Mouse (Mus musculus) c-Kit-negative CD71-positive TER-119-positive erythroid progenitor cells, embryonic 14.5 days (primary cell): ENCODE data around the gene Rab25.

Experiments used
- DNase-seq: peaks from one replicate; pipeline ENCODE4 v3.0.0-alpha.2; 2013; ENCODE audit warnings: low read depth, low spot score

Gene Rab25

DNA sequence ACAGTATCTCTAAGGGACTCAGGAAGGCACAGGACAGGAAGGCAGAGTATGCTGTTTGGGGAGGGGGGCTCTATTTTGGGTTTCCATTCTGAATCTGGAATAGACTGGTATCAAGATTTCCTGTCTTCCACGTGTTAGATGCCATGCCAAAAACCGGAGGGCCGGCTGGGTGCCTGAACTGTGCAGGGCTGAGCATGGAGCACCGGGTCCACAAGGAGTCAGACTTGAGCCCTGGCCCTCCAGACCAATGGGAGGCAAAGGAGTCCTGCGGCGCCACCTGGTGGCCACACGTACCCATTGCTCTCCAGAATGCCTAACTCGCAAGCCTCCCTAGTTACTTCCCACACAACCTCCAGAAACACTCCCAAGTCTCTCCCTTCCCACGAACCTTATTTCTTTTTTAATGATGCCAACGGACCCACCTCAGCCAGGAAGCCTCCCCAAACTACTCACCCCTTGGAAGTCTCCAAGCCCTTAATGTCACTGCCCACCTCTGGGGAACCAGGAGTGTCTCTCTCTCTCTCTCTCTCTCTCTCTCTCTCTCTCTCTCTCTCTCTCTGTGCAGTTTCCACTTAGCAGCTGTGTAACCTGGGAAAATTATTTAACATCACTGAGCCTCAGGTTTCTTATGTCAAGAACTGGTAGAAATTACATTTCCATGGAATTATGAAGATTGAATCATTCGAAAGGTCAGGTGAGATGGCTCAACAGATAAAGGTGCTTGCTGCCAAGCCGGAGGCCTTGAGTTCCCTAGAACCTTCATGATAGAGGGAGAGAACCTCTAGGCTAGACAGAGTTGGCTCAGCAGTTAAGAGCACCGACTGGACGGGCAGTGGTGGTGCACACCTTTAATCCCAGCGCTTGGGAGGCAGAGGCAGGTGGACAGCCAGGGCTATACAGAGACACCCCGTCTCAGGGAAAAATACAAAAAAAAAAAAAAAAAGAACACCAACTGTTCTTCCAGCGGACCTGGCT lies 21.7 kb downstream of the Rab25 start:
- peak; percentile 76 for DNase-seq

DNA sequence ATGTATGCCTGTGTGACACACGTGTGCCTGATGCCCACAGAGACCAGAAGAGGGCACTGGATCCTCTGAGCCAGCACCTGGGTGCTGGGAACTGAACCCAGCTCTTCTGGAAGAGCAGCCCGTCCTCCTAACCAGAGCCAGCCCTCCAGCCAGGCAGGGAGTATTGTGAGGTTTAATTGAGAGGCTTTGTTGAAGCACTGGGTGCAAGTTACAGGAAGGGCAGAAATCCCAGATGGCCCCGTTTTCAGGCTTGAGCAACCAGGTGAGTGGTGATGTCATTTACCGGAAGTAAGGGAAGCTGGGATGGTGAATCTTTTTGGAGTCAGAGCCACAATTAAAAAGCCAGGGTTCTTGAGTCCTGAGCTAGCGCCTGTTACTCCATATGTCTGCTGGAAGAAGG lies 23.1 kb downstream of the Rab25 start:
- no peak for DNase-seq

DNA sequence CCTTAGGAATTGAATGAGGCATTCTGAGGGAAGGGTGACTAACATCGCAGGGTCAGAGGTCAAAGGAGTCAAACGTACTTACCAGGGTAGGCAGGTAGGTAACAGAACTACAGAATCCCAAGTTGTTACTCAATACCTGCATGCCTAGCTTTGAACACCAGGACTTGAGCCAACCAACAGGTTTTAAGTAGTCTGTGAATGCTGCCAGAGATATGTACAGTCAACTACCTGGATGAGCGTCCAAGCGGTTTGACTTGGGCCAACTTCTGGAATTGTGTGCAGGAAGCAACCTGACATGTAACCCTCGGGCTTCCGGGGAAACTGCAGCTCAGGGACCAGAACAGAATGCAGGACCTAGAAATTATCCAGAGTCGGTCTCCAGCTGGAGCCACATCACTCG lies 25.1 kb downstream of the Rab25 start:
- DNase-seq, result no peak

DNA sequence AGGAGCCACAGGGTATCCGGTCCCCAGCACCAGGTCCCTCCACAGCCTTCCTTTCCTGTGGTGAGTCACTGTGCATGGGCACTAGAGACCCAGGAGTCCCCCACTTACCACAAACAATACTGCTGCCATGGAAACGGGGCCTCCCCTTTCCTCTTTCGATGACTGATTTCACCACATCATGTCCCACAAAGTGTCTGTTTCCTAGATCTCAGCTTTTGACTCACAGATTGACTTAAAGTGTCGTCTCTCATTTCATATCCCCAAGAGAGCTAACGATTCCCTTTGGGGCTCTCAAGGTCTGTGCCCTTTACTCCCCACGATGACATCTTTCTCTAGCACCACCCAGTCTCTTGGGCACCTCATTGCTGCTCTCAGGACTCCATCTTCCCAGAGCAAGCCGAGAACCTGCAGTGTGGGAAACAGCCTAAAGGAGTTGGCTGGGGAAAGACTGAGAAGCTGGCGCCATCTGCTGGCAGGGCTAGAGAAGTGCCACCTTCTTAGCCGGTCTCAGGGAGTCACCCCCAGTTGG lies 26.2 kb downstream of the Rab25 start:
- peak; percentile 66 for DNase-seq

DNA sequence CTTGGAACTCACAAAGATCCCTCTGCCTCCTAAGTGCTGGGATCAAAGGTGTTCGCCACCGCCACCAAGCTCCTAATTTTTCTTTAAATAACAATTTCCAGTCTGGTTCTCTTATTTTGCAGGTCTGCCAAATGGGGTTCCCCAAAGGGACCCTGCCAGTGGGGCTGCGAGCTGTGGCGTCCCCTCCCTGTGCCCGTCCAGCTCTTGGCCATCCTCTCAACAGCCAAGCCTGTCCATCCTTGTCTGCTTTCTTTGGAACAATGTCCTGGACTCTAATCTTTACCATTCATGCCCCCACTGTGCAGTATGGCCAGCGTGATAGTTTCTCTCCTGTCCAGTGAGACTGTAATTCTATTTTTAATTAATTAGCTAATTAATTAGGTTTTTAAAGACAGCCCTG lies 26.9 kb downstream of the Rab25 start:
- no peak for DNase-seq

DNA sequence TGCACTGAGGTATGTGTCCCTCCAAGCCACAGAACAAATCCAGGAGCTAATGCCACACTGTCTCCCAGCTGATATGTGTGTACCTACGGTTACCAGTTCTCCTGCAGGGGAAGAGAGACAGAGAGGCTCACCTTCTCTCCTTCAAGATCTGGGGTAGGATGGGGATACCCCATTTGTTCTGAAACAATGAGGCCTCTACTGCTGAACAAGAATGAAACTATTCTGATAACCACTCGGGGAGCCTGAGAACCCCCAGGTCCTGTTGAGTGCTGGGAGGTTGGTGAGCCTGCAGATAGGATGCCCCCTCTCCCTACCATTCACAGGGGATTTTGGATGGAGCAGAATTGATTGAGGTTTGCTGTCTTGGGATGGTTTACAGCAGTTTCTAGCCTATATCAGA lies 28.0 kb downstream of the Rab25 start:
- no peak for DNase-seq

DNA sequence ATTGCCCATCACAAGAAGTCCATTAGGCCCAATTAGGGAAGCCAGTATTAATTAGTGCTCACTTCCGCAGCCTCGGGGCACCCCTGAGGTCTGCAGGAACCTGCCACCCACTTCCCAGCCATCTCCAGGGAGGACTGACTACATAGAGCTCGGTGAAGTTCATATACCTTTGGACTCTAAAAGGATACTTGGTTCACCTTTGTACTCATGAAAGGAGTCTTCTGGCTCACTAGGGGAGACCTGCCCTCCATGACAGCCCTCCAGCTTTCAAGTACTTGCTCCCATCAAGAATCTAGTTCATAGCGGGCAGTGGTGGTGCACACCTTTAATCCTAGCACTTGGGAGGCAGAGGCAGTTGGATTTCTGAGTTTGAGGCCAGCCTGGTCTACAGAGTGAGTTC lies 29.7 kb downstream of the Rab25 start:
- DNase-seq, result no peak

DNA sequence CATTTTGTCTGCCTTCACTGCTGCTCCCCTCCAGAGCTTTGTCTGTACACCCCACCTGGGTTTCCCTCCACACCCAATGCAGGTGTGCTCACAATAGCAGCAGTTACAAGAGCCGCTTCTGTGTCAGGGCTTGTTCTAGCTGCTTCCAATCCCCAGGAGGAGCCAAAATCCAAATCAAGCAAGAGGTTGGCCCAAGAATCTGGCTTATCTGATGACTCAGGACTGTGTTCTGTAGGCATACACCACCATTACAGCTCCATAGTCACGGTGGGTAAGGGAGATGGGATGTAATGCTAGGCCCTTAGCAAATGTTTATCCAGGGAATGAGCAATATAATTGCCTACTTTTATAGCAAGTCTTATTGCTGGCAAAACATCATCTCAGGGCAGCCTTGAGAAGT lies 31.7 kb downstream of the Rab25 start:
- no peak for DNase-seq

DNA sequence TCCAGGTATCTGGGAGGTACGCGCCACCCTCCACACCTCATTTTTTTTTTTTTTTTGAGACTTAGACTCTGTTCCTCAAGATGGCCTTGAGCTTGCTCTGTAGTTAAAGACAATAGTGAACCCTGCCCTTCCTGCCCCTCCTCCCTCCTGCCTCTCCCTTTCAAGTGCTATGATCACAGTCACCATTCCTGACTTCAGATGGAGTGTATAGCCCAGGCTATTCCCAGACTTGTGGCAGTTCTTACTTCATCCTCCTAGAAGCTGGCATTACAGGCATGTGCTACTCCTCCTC lies 33.1 kb downstream of the Rab25 start:
- DNase-seq, result no peak

DNA sequence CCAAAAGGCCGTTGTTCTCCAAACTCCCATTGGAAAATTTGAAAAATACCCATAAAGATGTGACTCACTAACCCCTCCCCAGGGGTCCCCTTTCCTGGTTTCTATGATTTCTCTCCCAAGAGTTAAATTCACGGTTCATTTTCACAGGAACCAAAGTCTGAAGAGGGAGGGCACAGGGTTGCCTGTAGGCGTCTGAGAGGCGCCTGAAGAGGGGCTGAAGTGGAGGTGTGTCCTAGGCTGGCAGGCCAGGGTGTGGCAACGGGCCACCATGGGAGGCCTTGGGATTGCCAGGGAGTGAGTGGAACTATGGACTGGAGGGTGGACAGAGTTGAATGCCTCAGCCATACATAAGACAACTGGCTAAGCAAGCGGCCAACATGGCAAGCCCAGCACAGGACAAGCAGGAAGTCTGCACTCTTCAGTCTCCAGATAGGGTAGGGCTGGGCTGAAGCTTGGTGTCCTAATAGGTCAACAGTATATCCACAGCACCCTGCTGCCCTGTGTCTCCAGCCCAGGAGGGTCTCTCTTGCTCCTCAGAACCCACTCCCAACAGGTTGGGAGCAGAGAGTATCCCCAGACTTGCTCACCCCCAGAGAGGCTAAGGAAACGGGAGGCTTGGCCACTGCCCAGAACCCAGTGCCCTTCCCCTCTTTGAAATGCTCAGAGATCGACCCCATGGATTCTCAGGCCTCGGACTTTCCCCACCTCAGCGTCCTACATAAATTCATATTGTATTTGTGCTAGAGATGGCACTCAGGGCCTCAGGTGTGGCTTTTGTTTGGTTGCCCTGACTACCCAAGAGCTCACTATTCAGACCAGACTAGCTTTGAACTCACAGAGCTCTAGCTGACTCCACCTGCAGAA lies 33.6 kb downstream of the Rab25 start:
- no peak for DNase-seq

DNA sequence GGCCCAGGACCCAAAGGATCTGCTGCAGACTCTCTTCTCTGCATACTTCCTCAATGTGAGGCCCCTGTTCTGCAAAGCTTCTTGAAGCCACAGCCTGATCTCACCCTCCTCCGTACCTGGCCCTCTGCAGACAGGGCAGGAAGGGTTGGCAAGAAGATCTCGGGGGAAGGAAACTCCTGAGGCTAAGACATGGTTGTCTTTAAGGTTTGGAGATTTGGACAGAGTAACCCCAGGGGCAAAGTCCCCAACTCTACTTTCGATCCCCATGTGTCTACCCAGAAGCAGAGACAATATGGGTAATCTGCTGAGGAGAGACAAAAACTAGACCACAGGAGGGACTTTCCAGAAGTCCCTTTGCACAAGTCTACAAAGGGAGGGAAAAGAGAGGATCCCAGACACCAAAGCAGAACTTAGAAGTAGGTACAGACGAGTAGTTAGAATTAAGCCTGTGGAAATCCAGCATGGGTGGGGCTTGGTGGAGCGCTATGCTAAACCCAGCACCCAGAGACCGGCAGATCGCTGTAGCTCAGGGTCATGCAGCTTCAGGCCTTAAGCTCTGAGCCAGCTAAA lies 34.5 kb downstream of the Rab25 start:
- no peak for DNase-seq

DNA sequence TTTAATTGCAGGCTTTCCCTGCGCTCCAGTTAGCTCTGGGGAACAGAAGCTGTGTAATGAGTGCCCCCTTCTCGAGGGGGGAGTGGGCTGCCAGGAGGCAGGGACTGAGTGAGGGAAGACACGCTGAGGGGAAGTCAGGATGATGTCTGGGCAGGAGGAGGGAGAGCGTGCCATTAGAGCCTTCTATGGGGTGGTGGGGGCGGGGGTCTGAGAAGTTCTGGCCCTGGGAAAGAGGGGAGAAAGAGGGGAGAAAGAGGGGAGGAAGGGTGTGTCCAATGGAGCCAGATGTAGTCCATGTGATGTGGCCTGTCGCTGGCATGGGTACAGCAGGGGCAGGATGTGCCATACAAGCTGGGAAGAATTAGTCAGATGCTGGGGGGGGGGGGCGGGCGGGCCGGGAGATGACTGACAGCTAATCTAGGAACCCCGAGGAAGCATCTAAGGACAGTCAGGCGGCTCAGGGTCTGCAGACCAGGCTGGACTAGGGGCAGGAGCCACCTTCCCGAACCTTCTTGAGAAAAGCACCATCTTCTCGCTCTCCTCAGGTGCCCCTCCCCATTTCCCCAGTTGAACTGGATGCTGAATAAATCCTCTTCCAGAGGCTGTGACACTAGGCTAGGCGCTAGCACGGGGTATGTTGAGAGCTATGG lies 35.1 kb downstream of the Rab25 start:
- no peak for DNase-seq

DNA sequence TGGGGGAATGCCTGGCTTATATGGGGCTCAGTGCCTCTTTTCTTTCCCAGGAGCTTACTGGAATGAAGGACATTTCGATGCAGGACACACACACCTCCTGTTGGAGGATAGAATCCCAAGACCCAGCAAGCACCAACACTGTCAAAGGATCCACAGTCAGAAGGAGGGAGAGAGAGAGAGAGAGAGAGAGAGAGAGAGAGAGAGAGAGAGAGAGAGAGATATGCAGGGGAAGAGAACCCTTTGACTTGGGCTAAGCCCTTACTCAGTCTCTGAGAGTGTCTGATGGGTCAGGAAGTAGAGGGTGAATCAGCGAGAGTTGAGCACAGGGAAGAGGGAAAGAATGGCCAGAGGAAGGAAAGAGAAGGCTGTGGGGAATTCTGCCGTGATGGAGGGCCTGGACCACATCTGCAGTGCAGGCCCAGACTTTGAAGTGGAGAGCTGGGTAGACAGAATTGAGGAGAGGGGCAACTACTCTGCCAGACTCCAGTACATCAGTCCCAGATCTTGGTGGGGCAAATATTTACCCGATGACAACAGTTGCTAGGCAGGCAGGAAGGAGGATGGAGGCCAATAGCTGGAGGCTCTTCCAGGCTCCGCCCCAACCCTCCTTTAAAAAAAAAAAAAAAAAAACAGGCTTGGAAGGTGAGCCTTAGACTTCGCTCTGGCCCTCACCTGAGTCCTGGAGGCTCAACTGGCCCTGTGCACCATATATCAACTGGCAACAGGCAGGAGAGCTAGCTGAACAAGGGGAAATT lies 35.8 kb downstream of the Rab25 start:
- no peak for DNase-seq

DNA sequence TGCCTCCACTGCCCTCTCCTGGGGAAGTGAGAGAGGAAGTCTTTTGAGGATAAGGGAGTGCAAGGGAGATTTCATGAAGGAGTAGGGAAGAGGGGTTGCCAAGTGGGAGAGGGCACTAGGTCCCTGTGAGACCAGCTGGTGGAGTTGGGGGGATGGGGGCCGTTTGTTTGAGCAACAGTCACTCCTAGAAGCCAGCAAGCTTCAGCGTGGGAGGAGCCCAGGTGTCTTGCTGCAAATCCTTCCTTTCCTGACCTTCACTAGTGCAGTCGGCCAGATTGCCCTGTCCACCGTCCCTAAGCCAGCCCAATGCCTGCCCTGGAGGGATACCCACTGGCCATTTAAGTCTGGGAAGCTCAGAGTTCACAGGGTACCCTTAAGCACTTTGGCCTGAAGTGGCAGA lies 36.5 kb downstream of the Rab25 start:
- DNase-seq, result no peak

DNA sequence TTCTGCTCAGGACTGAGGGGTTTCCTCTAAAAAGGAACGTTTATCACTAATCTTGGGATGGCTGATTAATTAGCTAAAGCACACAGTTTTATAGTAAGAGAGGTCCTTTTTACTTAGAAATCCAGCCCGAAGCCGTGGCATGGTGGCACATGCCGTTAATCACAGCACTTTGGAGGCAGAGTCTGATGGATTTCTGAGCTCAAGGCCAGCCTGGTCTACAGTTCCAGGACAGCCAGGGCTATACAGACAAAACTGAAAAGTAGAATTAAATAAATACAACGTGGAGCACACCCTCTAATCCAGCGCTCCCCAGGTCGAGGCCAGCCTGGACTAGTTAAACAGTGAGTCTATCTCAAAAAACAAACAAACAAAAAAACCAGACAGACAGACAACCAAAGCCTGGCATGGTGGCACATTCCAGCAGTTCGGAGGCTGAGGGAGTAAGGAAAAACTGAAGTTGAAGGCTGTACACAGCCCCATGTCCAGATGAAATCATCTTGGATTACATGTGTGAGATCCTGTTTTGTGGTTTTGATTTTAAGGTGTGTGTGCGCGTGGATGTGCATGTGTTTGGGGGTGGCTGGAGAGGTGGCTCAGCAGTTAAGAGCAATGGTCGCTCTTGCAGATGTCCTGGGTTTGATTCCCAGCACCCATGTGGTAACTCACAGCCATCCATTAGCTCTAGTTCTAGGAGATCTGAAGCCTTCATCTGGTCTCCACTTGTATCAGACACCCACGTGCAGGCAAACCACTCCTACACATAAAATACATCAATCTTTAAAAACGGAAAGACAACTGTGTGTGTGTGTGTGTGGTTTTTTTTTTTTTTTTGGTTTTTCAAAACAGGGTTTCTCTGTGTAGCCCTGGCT lies 37.4 kb downstream of the Rab25 start:
- no peak for DNase-seq

DNA sequence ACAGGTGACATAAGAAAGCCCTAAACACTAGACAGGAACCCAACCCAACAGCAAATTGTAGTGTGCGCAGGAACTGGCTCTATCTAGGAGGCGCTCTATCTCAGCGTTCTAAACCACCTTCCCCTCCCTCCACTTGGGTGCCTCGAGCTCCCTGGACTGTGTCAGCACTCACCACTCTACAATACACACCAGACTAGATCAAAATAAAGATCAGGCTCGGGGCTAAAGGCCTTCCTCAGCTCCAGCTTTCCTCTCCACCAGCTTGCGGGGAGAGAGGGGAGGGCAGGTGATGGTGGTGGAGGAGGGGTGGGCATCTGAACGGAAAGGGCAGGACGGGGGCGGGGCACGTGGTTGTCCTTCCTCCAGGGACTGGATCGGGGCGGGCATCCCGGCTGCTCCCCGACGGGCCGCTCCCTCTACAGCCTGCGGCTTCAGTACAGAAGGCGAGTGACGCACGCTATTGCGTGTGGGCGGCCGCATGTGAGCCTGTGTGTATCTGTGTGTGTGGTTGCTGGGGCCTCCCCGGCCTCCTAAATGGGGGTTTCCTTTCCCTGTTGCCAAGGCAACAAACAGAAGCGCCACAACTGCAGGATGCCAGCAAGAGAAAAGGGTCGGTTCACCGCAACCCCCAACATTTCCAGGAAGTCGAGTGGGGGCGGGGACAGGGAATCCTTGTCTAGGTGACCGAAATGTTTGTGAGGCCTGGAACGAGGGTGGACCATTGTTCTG lies 38.2 kb downstream of the Rab25 start, which contains the start of gene Lmna:
TSS of gene Lmna (minus strand) at position 265 of the 729 bp plus-strand sequence.
- DNase-seq, result no peak

DNA sequence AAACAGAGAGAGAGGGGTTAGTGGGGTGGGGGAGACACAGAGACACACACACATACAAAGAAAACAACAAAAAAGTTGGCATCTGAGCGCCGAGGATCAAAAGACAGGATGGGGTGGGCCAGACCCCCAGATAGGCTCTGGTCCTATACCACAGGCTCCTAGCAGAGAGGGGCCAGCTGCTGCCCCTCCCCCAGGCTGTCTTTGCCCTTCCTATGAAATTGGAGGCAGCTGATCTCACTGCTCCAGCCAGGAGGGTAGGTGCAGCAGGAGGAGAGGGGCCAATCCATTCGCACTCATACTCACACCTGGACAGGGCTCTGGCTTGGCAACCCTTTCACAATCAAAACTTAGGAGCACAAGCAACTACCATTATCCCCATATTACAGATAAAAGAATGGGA lies 38.9 kb downstream of the Rab25 start:
- DNase-seq, result no peak

DNA sequence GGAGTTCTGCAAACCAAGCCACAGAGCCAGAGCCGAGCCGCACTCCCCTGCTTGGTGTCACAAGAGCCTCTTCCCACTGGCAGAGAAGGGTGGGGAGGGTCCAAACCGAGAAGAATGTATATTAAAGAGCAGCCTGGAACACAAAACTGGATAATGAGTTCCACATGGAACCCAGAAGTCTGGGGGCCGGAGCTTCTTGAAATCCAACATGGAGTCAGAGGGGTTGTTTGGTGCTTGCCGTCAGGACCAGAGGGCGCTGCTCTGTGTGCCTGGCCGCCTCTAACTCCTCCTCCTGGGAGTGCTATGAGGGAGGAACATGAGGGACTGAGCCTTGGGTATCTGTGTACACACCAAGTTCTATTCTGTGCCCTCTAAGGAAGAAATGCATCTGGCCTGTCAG lies 42.3 kb downstream of the Rab25 start:
- no peak for DNase-seq

DNA sequence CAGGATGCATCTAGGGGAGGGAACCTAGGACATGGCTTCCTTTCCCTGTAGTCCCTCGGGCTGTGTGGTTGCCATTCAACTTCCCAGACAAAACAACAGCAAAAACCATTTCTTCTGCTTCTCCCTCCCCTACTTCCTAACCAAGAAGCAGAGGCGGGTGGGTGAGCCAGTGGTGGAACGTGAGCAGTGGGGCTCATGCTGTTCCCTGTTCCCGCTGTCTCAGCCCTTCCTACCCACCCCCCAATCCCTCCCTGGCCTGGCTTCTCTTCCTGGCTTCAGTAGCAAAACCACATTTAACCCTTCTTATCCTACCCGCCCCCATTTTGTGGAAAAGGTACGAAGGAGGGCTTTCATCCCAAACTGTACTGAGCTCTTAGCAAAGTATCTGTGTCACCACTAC lies 43.0 kb downstream of the Rab25 start:
- no peak for DNase-seq
